Mouse (Mus musculus) stomach, postnatal 0 days (tissue): ENCODE results near the gene Liph.

ENCODE experiments used
- CTCF ChIP-seq: IDR thresholded peaks from 2 replicates; pipeline ENCODE4 v1.5.1; 2016; ENCODE audit warnings: antibody characterized with exemption, low read depth, mild to moderate bottlenecking, moderate library complexity
- EP300 ChIP-seq: optimal IDR thresholded peaks from 2 replicates; pipeline ENCODE3; 2016; ENCODE audit warnings: antibody characterized with exemption

- TF ChIP-seq CTCF (no peak), EP300 (no peak)
Measured at GRCm38 (mm10) chr16:22043830-22044229, 48.4 kb upstream of the Liph start.
